Mouse (Mus musculus): ENCODE results near the gene Stoml2. TPM values are rescaled to one million over a fixed set of nuclear protein-coding genes. Genes with fewer than 3 reads are reported as not detected.

Stoml2 gene
- 100 to 1,000 TPM; 102 to 114 TPM for total RNA-seq (2021)

GRCm38 (mm10) chr4:43031237-43031995, at the start of gene Stoml2:
Gene Stoml2 (minus strand): TSS chr4:43031710.
- intact Hi-C loops (cut with DNase I), result no loop called here
- peak; percentile 91 to 95 for DNase-seq (ENCODE audit: extremely low spot score in 1 of 2, low spot score in 2 of 2)

GRCm38 (mm10) chr4:43078071-43078718, 46.7 kb upstream of the Stoml2 start:
- no peak for DNase-seq (ENCODE audit: extremely low spot score in 1 of 2, low spot score in 2 of 2)
- intact Hi-C loops (cut with DNase I), result no loop called here

GRCm38 (mm10) chr4:43074923-43075322, 43.4 kb upstream of the Stoml2 start:
- DNase-seq (ENCODE audit: extremely low spot score in 1 of 2, low spot score in 2 of 2), result no peak
- intact Hi-C loops (cut with DNase I), result no loop called here

GRCm38 (mm10) chr4:43065471-43065870, 34.0 kb upstream of the Stoml2 start:
- intact Hi-C loops (cut with DNase I), result no loop called here

GRCm38 (mm10) chr4:43060286-43060685, 28.8 kb upstream of the Stoml2 start:
- intact Hi-C loops (cut with DNase I), result no loop called here
- no peak for DNase-seq (ENCODE audit: extremely low spot score in 1 of 2, low spot score in 2 of 2)

More at GRCm38 (mm10) chr4:43065471-43065870, 34.0 kb upstream of the Stoml2 start:
- no peak for DNase-seq (ENCODE audit: extremely low spot score in 1 of 2, low spot score in 2 of 2)

- DNase-seq (ENCODE audit: extremely low spot score in 1 of 2, low spot score in 2 of 2), result no peak
- intact Hi-C loops (cut with DNase I), result loop anchor here (5.0 kb wide), 2 partner anchors 53 to 183 kb away; no protein-coding TSS in a partner anchor
Measured at GRCm38 (mm10) chr4:43059697-43060096, 28.2 kb upstream of the Stoml2 start.

GRCm38 (mm10) chr4:43058753-43059654, 27.5 kb upstream of the Stoml2 start, which contains the start of gene Unc13b:
Gene Unc13b (plus strand): TSS chr4:43058953.
- intact Hi-C loops (cut with DNase I), result loop anchor here (5.0 kb wide), 2 partner anchors 53 to 183 kb away; no protein-coding TSS in a partner anchor
- DNase-seq (ENCODE audit: extremely low spot score in 1 of 2, low spot score in 2 of 2), result peak; percentile 90 to 97

GRCm38 (mm10) chr4:43058392-43058752, 26.9 kb upstream of the Stoml2 start:
- intact Hi-C loops (cut with DNase I), result loop anchor here (5.0 kb wide), 2 partner anchors 54 to 184 kb away; no protein-coding TSS in a partner anchor
- no peak for DNase-seq (ENCODE audit: extremely low spot score in 1 of 2, low spot score in 2 of 2)

- intact Hi-C loops (cut with DNase I), result loop anchor here (5.0 kb wide), 2 partner anchors 55 to 185 kb away; no protein-coding TSS in a partner anchor
- DNase-seq (ENCODE audit: extremely low spot score in 1 of 2, low spot score in 2 of 2), result no peak
Measured at GRCm38 (mm10) chr4:43057654-43058053, 26.1 kb upstream of the Stoml2 start.

- intact Hi-C loops (cut with DNase I), result no loop called here
- DNase-seq (ENCODE audit: extremely low spot score in 1 of 2, low spot score in 2 of 2), result peak in 1 of 2 experiments; percentile 53
Measured at GRCm38 (mm10) chr4:43052627-43053026, 21.1 kb upstream of the Stoml2 start.

GRCm38 (mm10) chr4:43047231-43047630, 15.7 kb upstream of the Stoml2 start:
- intact Hi-C loops (cut with DNase I), result loop anchor here (5.0 kb wide), 3 partner anchors 70 to 375 kb away; no protein-coding TSS in a partner anchor
- DNase-seq (ENCODE audit: extremely low spot score in 1 of 2, low spot score in 2 of 2), result peak; percentile 83 to 88

- intact Hi-C loops (cut with DNase I), result loop anchor here (5.0 kb wide), 3 partner anchors 71 to 376 kb away; no protein-coding TSS in a partner anchor
- no peak for DNase-seq (ENCODE audit: extremely low spot score in 1 of 2, low spot score in 2 of 2)
Measured at GRCm38 (mm10) chr4:43046607-43047006, 15.1 kb upstream of the Stoml2 start.

GRCm38 (mm10) chr4:43045659-43046302, 14.3 kb upstream of the Stoml2 start, which contains the start of gene Fam214b:
Gene Fam214b (minus strand): TSS chr4:43046220.
- peak; percentile 93 to 99 for DNase-seq (ENCODE audit: extremely low spot score in 1 of 2, low spot score in 2 of 2)
- intact Hi-C loops (cut with DNase I), result loop anchor here (5.0 kb wide), 3 partner anchors 72 to 377 kb away; no protein-coding TSS in a partner anchor

GRCm38 (mm10) chr4:43045285-43045658, 13.8 kb upstream of the Stoml2 start:
- DNase-seq (ENCODE audit: extremely low spot score in 1 of 2, low spot score in 2 of 2), result peak in 1 of 2 experiments; percentile 65
- intact Hi-C loops (cut with DNase I), result loop anchor here (5.0 kb wide), 3 partner anchors 72 to 377 kb away; no protein-coding TSS in a partner anchor

GRCm38 (mm10) chr4:43044673-43045072, 13.2 kb upstream of the Stoml2 start:
- peak in 1 of 2 experiments; percentile 64 for DNase-seq (ENCODE audit: extremely low spot score in 1 of 2, low spot score in 2 of 2)
- intact Hi-C loops (cut with DNase I), result loop anchor here (5.0 kb wide), 3 partner anchors 73 to 378 kb away; no protein-coding TSS in a partner anchor

GRCm38 (mm10) chr4:43043644-43044357, 12.3 kb upstream of the Stoml2 start:
- intact Hi-C loops (cut with DNase I), result no loop called here
- peak; percentile 60 to 89 for DNase-seq (ENCODE audit: extremely low spot score in 1 of 2, low spot score in 2 of 2)

GRCm38 (mm10) chr4:43040881-43041547, 9.5 kb upstream of the Stoml2 start:
- intact Hi-C loops (cut with DNase I), result no loop called here

More at GRCm38 (mm10) chr4:43040881-43041547, 9.5 kb upstream of the Stoml2 start:
- DNase-seq (ENCODE audit: extremely low spot score in 1 of 2, low spot score in 2 of 2), result no peak
